Mouse (Mus musculus) lung, postnatal 10 days (tissue): ENCODE data around the gene Adcy7.
A peak's percentile ranks its signal among the peaks of the same experiment; 100 is the strongest.

Experiments
- DNase-seq: peaks from one replicate; pipeline ENCODE4 v3.0.0; 2021

Adcy7 gene

GRCm38 (mm10) chr8:88301589-88302437 lies 29.6 kb downstream of the Adcy7 start:
- DNase-seq: peak; percentile 44

- DNase-seq: no peak
Observed at GRCm38 (mm10) chr8:88305814-88306213, 33.6 kb downstream of the Adcy7 start.

GRCm38 (mm10) chr8:88306511-88306910 lies 34.3 kb downstream of the Adcy7 start:
- DNase-seq: peak; percentile 63

- DNase-seq: no peak
Observed at GRCm38 (mm10) chr8:88307736-88308135, 35.5 kb downstream of the Adcy7 start.

- DNase-seq: no peak
Observed at GRCm38 (mm10) chr8:88309274-88309873, 37.2 kb downstream of the Adcy7 start.

GRCm38 (mm10) chr8:88309881-88310280 lies 37.7 kb downstream of the Adcy7 start:
- DNase-seq: no peak

GRCm38 (mm10) chr8:88310286-88310685 lies 38.1 kb downstream of the Adcy7 start:
- no peak for DNase-seq

- peak; percentile 70 for DNase-seq
Observed at GRCm38 (mm10) chr8:88312966-88313365, 40.8 kb downstream of the Adcy7 start.

GRCm38 (mm10) chr8:88313991-88314390 lies 41.8 kb downstream of the Adcy7 start:
- DNase-seq: no peak

GRCm38 (mm10) chr8:88315302-88315701 lies 43.1 kb downstream of the Adcy7 start:
- no peak for DNase-seq

- peak; percentile 93 for DNase-seq
Observed at GRCm38 (mm10) chr8:88316139-88316931, 44.1 kb downstream of the Adcy7 start.

- peak; percentile 48 for DNase-seq
Observed at GRCm38 (mm10) chr8:88317341-88317740, 45.1 kb downstream of the Adcy7 start.

- no peak for DNase-seq
Observed at GRCm38 (mm10) chr8:88318151-88318550, 45.9 kb downstream of the Adcy7 start.

- DNase-seq: no peak
Observed at GRCm38 (mm10) chr8:88320134-88320533, 47.9 kb downstream of the Adcy7 start.

GRCm38 (mm10) chr8:88321387-88321786 lies 49.2 kb downstream of the Adcy7 start:
- no peak for DNase-seq

- DNase-seq: no peak
Observed at GRCm38 (mm10) chr8:88323523-88323922, 51.3 kb downstream of the Adcy7 start.

- DNase-seq: no peak
Observed at GRCm38 (mm10) chr8:88324760-88325159, 52.6 kb downstream of the Adcy7 start.

GRCm38 (mm10) chr8:88325251-88325650 lies 53.0 kb downstream of the Adcy7 start:
- DNase-seq: no peak

- DNase-seq: no peak
Observed at GRCm38 (mm10) chr8:88325795-88326194, 53.6 kb downstream of the Adcy7 start.

GRCm38 (mm10) chr8:88326328-88326727 lies 54.1 kb downstream of the Adcy7 start:
- DNase-seq: no peak

- DNase-seq: peak; percentile 53
Observed at GRCm38 (mm10) chr8:88328689-88329088, 56.5 kb downstream of the Adcy7 start.

- no peak for DNase-seq
Observed at GRCm38 (mm10) chr8:88330816-88331215, 58.6 kb downstream of the Adcy7 start.

GRCm38 (mm10) chr8:88334384-88334783 lies 62.2 kb downstream of the Adcy7 start:
- no peak for DNase-seq

GRCm38 (mm10) chr8:88334975-88335374 lies 62.8 kb downstream of the Adcy7 start:
- no peak for DNase-seq
